Mouse (Mus musculus): Measurements from ENCODE around the gene Pate4. TPM values are rescaled to one million over a fixed set of nuclear protein-coding genes. Genes with fewer than 3 reads are reported as not detected.
A peak's percentile ranks its signal among the peaks of the same experiment; 100 is the strongest.

Pate4 gene
- total RNA-seq, 1 experiment, result not detected

DNA sequence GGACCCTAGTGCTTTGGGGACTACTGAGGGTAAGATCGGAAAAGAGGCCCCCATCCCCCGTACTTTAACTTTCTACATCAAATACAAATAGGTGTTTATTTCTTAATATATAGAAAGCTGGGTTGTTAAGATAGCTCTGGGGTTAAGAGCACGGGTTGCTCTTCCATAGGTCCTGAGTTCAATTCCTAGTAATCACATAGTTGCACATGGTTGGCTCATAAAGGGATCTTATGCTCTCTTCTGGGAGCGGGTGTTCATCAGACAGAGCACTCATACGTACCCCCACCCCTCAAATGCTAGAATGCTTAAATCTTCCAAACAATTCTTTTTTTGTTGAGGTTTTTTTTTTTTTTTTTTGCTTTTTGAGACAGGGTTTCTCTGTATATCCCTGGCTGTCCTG, 41.1 kb downstream of the Pate4 start:
- in situ Hi-C loops (cut with MboI; ENCODE audit: low sequenced_read_pairs in 2 of 2, unreplicated experiment in 2 of 2), result no loop called here
- TF ChIP-seq MAFK (IDR thresholded peaks at IDR 0.05; ENCODE audit: insufficient read depth, low read depth, low read length), result no peak
- TF ChIP-seq ZC3H11A (IDR thresholded peaks at IDR 0.05; ENCODE audit: borderline replicate concordance, low read depth, low read length), result no peak
- TF ChIP-seq ZNF384 (IDR thresholded peaks at IDR 0.05; ENCODE audit: low read depth, low read length), result no peak
- no peak for TF ChIP-seq CHD2 (IDR thresholded peaks at IDR 0.05; ENCODE audit: low read depth, low read length)
- Histone ChIP-seq H3K4me1 (ENCODE audit: control insufficient read depth in 2 of 2, insufficient read depth in 2 of 2, low read length in 2 of 2, poor library complexity in 1 of 2) (peaks cover 0 to 3% of the 10 kb centered on the region in 2 experiments; a peak in 1 of 4 replicates), H3K27ac (ENCODE audit: insufficient read depth, low read depth, low read length, poor library complexity, severe bottlenecking) (no peak overlapping the region), H3K9me3 (ENCODE audit: control insufficient read depth, insufficient read depth, low read depth, low read length) (no peaks in the 10 kb centered on the region), H3K4me3 (ENCODE audit: insufficient read depth in 1 of 2, low read depth in 1 of 2, low read length in 2 of 2, poor library complexity in 1 of 2, severe bottlenecking in 1 of 2) (peak overlapping the region; percentile 93 to 98), H3K9ac (ENCODE audit: insufficient read depth, low read depth, low read length, poor library complexity, severe bottlenecking) (peak overlapping the region; percentile 97; the same call in 1 of the 2 replicates), H3K36me3 (ENCODE audit: control insufficient read depth, insufficient read depth, low read length, poor library complexity, severe bottlenecking) (peaks cover 3% of the 10 kb centered on the region; the same call in 1 of the 2 replicates)
- no peak for DNase-seq (ENCODE audit: low read depth, low spot score)

DNA sequence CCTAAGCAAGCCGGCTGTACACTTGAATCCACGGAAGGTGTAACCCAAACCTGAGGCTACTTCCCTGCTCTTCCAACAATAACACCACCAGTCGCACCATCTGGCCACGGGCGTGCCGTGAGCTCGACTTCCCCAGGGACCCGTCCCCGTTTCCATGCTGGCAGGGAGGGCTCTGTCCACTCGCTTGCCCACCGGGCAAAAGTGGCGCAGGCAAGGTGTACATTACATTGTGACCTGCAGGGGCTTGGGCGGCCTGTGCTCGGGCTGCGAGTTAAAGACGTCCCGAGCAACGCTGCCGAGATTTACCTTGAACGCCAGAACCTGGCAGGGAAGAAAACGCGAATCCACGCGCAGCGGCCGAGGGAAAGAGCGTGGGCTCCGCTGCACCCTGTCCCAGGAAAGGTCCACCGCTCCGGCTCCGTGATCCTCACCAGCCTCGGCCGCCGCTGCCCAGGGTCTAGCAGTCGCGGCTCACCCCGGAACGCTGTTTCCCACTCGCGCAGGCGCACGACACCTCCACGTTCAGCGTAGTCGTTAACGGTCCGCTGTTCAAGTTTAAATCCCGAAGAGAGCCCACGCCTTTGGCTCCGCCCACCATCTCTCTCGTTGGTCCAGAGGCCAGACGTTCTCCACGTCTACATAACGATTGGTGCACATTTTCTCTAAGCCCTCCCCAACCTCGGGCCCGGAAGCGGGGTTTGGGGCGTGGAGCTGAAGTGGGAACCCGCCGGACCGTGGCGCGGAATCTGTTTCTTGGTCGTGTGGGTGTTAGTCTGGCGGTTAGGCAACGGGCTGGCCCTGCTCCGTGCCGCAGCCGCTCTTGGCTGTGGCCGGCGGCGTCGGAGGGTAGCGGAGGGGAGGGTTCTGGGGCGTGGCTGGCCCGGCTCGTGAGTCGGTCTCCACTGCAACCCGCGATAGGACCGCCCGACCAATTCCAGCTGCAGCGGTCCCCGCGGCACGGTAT, 41.9 kb downstream of the Pate4 start, which contains the start of the genes Pate2 and Hyls1:
TSS of gene Pate2 (plus strand) at position 714 of the 964 bp plus-strand sequence.
TSS of gene Hyls1 (minus strand) at position 828 of the 964 bp plus-strand sequence.
- in situ Hi-C loops (cut with MboI; ENCODE audit: low sequenced_read_pairs in 2 of 2, unreplicated experiment in 2 of 2), result no loop called here
- H3K9me3 ChIP-seq (ENCODE audit: control insufficient read depth, insufficient read depth, low read depth, low read length), result no peaks in the 10 kb centered on the region
- H3K4me3 ChIP-seq (ENCODE audit: insufficient read depth in 1 of 2, low read depth in 1 of 2, low read length in 2 of 2, poor library complexity in 1 of 2, severe bottlenecking in 1 of 2), result peak within 1 kb of the TSS; percentile 93 to 98
- peak; percentile 98 for DNase-seq (ENCODE audit: low read depth, low spot score)
- TF ChIP-seq CHD2 (IDR thresholded peaks at IDR 0.05; ENCODE audit: low read depth, low read length), result peak; percentile 68; the same call in 1 of the 2 replicates
- no peak for TF ChIP-seq ZNF384 (IDR thresholded peaks at IDR 0.05; ENCODE audit: low read depth, low read length)
- TF ChIP-seq ZC3H11A (IDR thresholded peaks at IDR 0.05; ENCODE audit: borderline replicate concordance, low read depth, low read length), result no peak
- TF ChIP-seq HCFC1 (IDR thresholded peaks at IDR 0.05; ENCODE audit: borderline replicate concordance, insufficient read depth, low read length), result peak; percentile 59; the same call in 1 of the 2 replicates
- no peak for TF ChIP-seq MAFK (IDR thresholded peaks at IDR 0.05; ENCODE audit: insufficient read depth, low read depth, low read length)
- H3K9ac ChIP-seq (ENCODE audit: insufficient read depth, low read depth, low read length, poor library complexity, severe bottlenecking), result peak within 1 kb of the TSS; percentile 97
- peaks cover 8% of the 10 kb centered on the region for H3K36me3 ChIP-seq (ENCODE audit: control insufficient read depth, insufficient read depth, low read length, poor library complexity, severe bottlenecking)
- peak within 1 kb of the TSS; percentile 77 for H3K27ac ChIP-seq (ENCODE audit: insufficient read depth, low read depth, low read length, poor library complexity, severe bottlenecking)
- H3K4me1 ChIP-seq (ENCODE audit: control insufficient read depth in 2 of 2, insufficient read depth in 2 of 2, low read length in 2 of 2, poor library complexity in 1 of 2), result peaks cover 0 to 3% of the 10 kb centered on the region in 2 experiments; a peak in 1 of 4 replicates

DNA sequence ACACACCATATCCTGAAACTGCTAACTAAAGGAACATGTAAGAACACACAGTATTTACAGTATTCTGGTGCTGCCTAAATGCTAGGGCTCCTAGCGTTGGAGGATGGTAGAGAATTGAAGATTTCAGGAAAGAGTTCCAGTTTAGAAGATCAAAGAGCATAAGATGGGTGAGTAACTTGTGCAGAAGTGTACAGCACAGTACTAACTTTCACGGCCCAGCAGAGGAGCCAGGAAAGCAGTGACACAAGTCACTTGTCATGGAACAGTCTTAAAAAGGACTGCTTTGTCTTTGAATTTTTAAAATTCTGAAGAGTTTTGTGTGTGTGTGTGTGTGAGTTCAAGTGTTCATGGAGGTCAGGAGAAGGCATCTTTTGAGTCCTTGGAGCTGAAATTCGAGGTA, 43.7 kb downstream of the Pate4 start:
- DNase-seq (ENCODE audit: low read depth, low spot score), result no peak
- Histone ChIP-seq H3K9ac (ENCODE audit: insufficient read depth, low read depth, low read length, poor library complexity, severe bottlenecking) (no peak overlapping the region), H3K4me1 (ENCODE audit: control insufficient read depth in 2 of 2, insufficient read depth in 2 of 2, low read length in 2 of 2, poor library complexity in 1 of 2) (no peaks in the 10 kb centered on the region), H3K27ac (ENCODE audit: insufficient read depth, low read depth, low read length, poor library complexity, severe bottlenecking) (no peak overlapping the region), H3K4me3 (ENCODE audit: insufficient read depth in 1 of 2, low read depth in 1 of 2, low read length in 2 of 2, poor library complexity in 1 of 2, severe bottlenecking in 1 of 2) (no peak overlapping the region), H3K9me3 (ENCODE audit: control insufficient read depth, insufficient read depth, low read depth, low read length) (no peaks in the 10 kb centered on the region), H3K36me3 (ENCODE audit: control insufficient read depth, insufficient read depth, low read length, poor library complexity, severe bottlenecking) (peaks cover 8% of the 10 kb centered on the region)
- TF ChIP-seq HCFC1 (IDR thresholded peaks at IDR 0.05; ENCODE audit: borderline replicate concordance, insufficient read depth, low read length) (no peak), ZNF384 (IDR thresholded peaks at IDR 0.05; ENCODE audit: low read depth, low read length) (no peak), CHD2 (IDR thresholded peaks at IDR 0.05; ENCODE audit: low read depth, low read length) (no peak), ZC3H11A (IDR thresholded peaks at IDR 0.05; ENCODE audit: borderline replicate concordance, low read depth, low read length) (no peak), MAFK (IDR thresholded peaks at IDR 0.05; ENCODE audit: insufficient read depth, low read depth, low read length) (no peak)
- in situ Hi-C loops (cut with MboI; ENCODE audit: low sequenced_read_pairs in 2 of 2, unreplicated experiment in 2 of 2), result no loop called here

DNA sequence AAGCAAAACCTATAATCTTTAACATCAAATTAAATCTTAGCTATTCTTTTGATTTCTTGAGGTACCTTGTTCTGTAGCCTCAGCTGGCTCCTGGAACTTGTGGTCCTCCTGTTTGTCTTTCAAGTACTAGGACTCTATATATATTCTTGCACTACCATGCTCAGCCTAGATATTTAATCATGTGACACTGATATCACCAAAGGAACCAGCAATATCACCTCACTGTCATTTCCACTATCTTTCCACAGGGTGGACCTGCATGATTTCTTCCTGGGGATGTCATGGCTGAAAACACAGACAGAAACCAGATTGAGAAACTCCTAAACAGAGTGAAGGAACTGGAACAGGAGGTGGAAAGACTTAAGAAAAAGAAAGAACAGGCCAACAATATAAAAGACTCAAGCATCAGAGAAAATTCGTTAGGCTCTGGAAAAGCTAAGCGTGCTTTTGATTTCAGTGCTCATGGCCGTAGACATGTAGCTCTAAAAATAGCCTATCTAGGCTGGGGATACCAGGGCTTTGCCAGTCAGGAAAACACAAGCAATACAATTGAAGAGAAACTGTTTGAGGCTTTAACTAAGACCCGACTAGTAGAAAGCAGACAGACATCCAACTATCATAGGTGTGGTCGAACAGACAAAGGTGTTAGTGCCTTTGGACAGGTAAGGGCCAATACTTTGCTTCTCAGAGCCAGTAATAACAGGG, 47.1 kb downstream of the Pate4 start:
- no peak for TF ChIP-seq CHD2 (IDR thresholded peaks at IDR 0.05; ENCODE audit: low read depth, low read length)
- no peak for TF ChIP-seq ZNF384 (IDR thresholded peaks at IDR 0.05; ENCODE audit: low read depth, low read length)
- no peak for TF ChIP-seq MAFK (IDR thresholded peaks at IDR 0.05; ENCODE audit: insufficient read depth, low read depth, low read length)
- no peak for DNase-seq (ENCODE audit: low read depth, low spot score)
- Histone ChIP-seq H3K4me1 (ENCODE audit: control insufficient read depth in 2 of 2, insufficient read depth in 2 of 2, low read length in 2 of 2, poor library complexity in 1 of 2) (peaks cover 0 to 2% of the 10 kb centered on the region in 2 experiments; a peak in 1 of 4 replicates), H3K36me3 (ENCODE audit: control insufficient read depth, insufficient read depth, low read length, poor library complexity, severe bottlenecking) (peaks cover 18% of the 10 kb centered on the region), H3K9ac (ENCODE audit: insufficient read depth, low read depth, low read length, poor library complexity, severe bottlenecking) (no peak overlapping the region), H3K9me3 (ENCODE audit: control insufficient read depth, insufficient read depth, low read depth, low read length) (no peaks in the 10 kb centered on the region), H3K27ac (ENCODE audit: insufficient read depth, low read depth, low read length, poor library complexity, severe bottlenecking) (no peak overlapping the region), H3K4me3 (ENCODE audit: insufficient read depth in 1 of 2, low read depth in 1 of 2, low read length in 2 of 2, poor library complexity in 1 of 2, severe bottlenecking in 1 of 2) (no peak overlapping the region)
- in situ Hi-C loops (cut with MboI; ENCODE audit: low sequenced_read_pairs in 2 of 2, unreplicated experiment in 2 of 2), result no loop called here

Data from ES-E14 (cell line).